Comparison of ENCODE assay signal across 8 mouse cellular contexts in genomic region chr10:38553688-38554680, GRCm38 (mm10).
DNase-seq lines count a peak whose midpoint lies in the region; ATAC-seq lines count a peak whose summit lies in the region.

No protein-coding gene starts in this region.

- ATAC-seq in megakaryocyte, adult 5-6 weeks (ENCODE audit: poor library complexity, severe bottlenecking): no peak

- H3K4me3 ChIP-seq in forebrain, embryonic 10.5 days: peak overlapping the region; percentile 38

- peaks cover 40% of the 10 kb centered on the region for H3K4me1 ChIP-seq in forebrain, embryonic 10.5 days

- H3K36me3 ChIP-seq in forebrain, embryonic 10.5 days (replicated peaks): 0 out of 2 replicates have a peak, but pooled peaks cover 4% of the 10 kb centered on the region

- H3K27me3 ChIP-seq in forebrain, embryonic 10.5 days (ENCODE audit: poor library complexity, severe bottlenecking): no peaks in the 10 kb centered on the region

- intact Hi-C loops in heart, postnatal 25 days (cut with DNase I): loop anchor here (2.0 to 5.0 kb wide), 3 partner anchors 1417 to 1542 kb away; partner anchors contain the start of gene Marcks

- no peaks in the 10 kb centered on the region for H3K9me3 ChIP-seq in forebrain, embryonic 10.5 days

- WGBS in forebrain, embryonic 10.5 days: 7% methylated on average over 18 of the region's 18 CpGs

- H3K27ac ChIP-seq in forebrain, embryonic 10.5 days: peak overlapping the region; percentile 84

- DNase-seq in layer of hippocampus, adult 11-12 months (ENCODE audit: low spot score): peak; percentile 21
- no peak for DNase-seq in layer of hippocampus, adult 9-10 months (ENCODE audit: low spot score)
- DNase-seq in forebrain, embryonic 10.5 days (ENCODE audit: extremely low spot score, low spot score): peak; percentile 80
- peak; percentile 2 for DNase-seq in heart, postnatal 25 days (ENCODE audit: low spot score)
- DNase-seq in layer of hippocampus, postnatal 36 days: peak; percentile 24 to 36
- peak; percentile 22 for DNase-seq in lung, postnatal 14 days
- DNase-seq in right cerebral cortex, postnatal 10 days (ENCODE audit: low spot score in 2 of 2): peak; percentile 70 to 85
